Mouse (Mus musculus): ENCODE measurements around the gene Serinc3.

Gene Serinc3

GRCm38 (mm10) chr2:163595119-163595518, 49.8 kb downstream of the Serinc3 start:
- no peak for DNase-seq (ENCODE audit: low spot score)

GRCm38 (mm10) chr2:163593636-163594282, 51.2 kb downstream of the Serinc3 start:
- no peak for DNase-seq (ENCODE audit: low spot score)

- DNase-seq (ENCODE audit: low spot score): no peak
These were observed 52.8 kb downstream of the Serinc3 start for GRCm38 (mm10) chr2:163592084-163592483.

GRCm38 (mm10) chr2:163590996-163591395, 53.9 kb downstream of the Serinc3 start:
- no peak for DNase-seq (ENCODE audit: low spot score)

- DNase-seq (ENCODE audit: low spot score): no peak
These were observed 54.7 kb downstream of the Serinc3 start for GRCm38 (mm10) chr2:163590211-163590610.

- DNase-seq (ENCODE audit: low spot score): no peak
These were observed 57.4 kb downstream of the Serinc3 start for GRCm38 (mm10) chr2:163587506-163587905.

- no peak for DNase-seq (ENCODE audit: low spot score)
These were observed 58.3 kb downstream of the Serinc3 start for GRCm38 (mm10) chr2:163586384-163587261.

GRCm38 (mm10) chr2:163584088-163584426, 60.9 kb downstream of the Serinc3 start:
- no peak for DNase-seq (ENCODE audit: low spot score)

GRCm38 (mm10) chr2:163583226-163584087, 61.5 kb downstream of the Serinc3 start:
- no peak for DNase-seq (ENCODE audit: low spot score)

GRCm38 (mm10) chr2:163580069-163580945, 64.6 kb downstream of the Serinc3 start:
- DNase-seq (ENCODE audit: low spot score): no peak

GRCm38 (mm10) chr2:163577986-163578385, 66.9 kb downstream of the Serinc3 start:
- DNase-seq (ENCODE audit: low spot score): no peak

- DNase-seq (ENCODE audit: low spot score): no peak
These were observed 69.7 kb downstream of the Serinc3 start for GRCm38 (mm10) chr2:163575248-163575647.

- DNase-seq (ENCODE audit: low spot score): no peak
These were observed 70.6 kb downstream of the Serinc3 start for GRCm38 (mm10) chr2:163574321-163574720.
